Mouse (Mus musculus) heart, postnatal 4 days (tissue): ENCODE data around the gene Tmc6. TPM values are rescaled to one million over a fixed set of nuclear protein-coding genes. Genes with fewer than 3 reads are reported as not detected.
"Not testable (repeated sequence)": the region's sequence is repeated elsewhere in the genome, so short reads cannot be mapped to it uniquely, and the experiment has no call there.

Experiments
- DNase-seq: peaks from one replicate; pipeline ENCODE4 v3.0.0; 2021
- total RNA-seq, 2 experiments: library from RNA; stranded (reverse); gene quantifications; 2 replicates each; pipeline ENCODE4 v1.2.3; 2021

The Tmc6 gene
- total RNA-seq, 2 experiments from 2014 or later: 26.4 to 28.6 TPM

DNA sequence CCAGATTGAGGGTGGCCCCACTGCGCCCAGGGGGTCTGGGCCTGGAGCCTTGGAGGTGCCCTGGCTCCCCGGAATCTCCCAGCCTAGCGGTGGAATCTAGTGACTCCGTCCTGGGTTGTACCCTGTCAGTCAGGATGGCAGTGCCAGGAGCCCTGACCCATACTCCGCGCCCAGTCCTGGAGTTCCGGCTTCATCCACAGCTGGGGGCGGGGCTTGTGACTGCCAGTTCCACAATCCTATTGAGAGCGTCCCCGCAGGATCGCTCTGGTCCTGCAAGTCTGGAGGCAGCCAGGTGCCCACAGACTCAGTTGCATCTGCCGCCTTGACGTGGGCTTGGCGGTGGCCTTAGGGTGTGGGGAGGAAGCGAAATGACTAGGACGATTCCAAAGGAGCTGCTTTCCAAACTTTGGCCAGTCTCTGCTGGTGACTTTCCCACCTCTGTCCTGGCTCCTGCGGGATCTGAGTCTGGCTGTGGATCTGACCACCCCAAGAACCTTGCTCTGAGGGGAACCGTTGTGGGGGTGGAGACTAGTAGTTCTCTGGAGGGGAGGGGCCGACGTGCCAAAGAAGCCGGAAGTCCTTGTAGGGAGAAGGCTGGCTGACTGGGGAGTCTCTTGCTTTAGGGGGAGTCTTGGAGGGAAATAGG, 28.5 kb upstream of the Tmc6 start:
- peak; percentile 90 for DNase-seq

GRCm38 (mm10) chr11:117809407-117810311, 27.7 kb upstream of the Tmc6 start, which contains the start of the genes Gm20708 and Syngr2:
Gene Gm20708, plus strand, starts transcription at chr11:117809668.
Gene Syngr2, plus strand, starts transcription at chr11:117809668.
- DNase-seq: peak; percentile 81

GRCm38 (mm10) chr11:117806781-117807180, 24.8 kb upstream of the Tmc6 start:
- DNase-seq: no peak

GRCm38 (mm10) chr11:117803166-117803688, 21.2 kb upstream of the Tmc6 start:
- DNase-seq: no peak

DNA sequence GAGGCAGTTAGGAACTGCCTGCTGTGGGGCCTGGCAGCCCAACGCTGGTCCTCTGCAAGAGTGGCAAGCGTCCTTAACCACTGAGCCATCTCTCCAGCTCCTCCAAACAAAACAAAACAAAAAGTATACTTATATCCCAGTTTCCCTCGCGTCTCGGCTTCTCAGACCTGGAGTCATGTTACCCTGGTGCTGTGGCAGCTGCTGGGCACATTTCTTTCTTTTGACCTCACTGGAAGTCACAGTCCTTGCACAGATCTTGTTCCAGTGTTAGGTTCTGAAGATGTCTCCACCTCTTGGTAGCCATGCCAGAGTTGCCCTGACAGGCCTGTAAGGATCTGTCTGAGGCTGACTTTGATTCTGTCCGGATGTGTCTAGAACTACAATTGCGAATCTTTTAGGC, 19.7 kb upstream of the Tmc6 start:
- DNase-seq: no peak

- no peak for DNase-seq
Measured at GRCm38 (mm10) chr11:117800038-117800437, 18.0 kb upstream of the Tmc6 start.

GRCm38 (mm10) chr11:117799174-117799573, 17.2 kb upstream of the Tmc6 start:
- no peak for DNase-seq

DNA sequence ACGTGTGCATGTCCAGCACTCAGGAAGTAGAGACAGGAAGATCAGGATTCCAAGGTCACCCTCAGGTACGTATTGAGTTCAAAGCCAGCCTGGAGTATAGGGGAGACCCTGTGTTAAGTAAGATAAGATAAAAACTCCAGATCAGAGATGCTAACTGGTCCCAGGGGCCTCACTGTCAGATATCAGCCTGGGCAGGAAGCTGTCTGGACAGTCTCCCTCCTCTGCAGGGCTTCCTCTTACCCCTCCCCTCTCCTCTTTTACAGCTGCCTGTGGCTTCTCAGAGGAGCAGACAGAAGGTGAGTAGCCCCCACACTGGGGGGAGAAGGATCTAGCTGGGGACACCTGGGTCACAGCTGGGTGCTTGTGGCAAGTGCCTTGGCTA, 16.2 kb upstream of the Tmc6 start:
- DNase-seq: no peak

GRCm38 (mm10) chr11:117797511-117798159, 15.6 kb upstream of the Tmc6 start, which contains the start of gene 6030468B19Rik:
Gene 6030468B19Rik, plus strand, starts transcription at chr11:117797660.
- no peak for DNase-seq

- no peak for DNase-seq
Measured at GRCm38 (mm10) chr11:117796954-117797353, 15.0 kb upstream of the Tmc6 start.

DNA sequence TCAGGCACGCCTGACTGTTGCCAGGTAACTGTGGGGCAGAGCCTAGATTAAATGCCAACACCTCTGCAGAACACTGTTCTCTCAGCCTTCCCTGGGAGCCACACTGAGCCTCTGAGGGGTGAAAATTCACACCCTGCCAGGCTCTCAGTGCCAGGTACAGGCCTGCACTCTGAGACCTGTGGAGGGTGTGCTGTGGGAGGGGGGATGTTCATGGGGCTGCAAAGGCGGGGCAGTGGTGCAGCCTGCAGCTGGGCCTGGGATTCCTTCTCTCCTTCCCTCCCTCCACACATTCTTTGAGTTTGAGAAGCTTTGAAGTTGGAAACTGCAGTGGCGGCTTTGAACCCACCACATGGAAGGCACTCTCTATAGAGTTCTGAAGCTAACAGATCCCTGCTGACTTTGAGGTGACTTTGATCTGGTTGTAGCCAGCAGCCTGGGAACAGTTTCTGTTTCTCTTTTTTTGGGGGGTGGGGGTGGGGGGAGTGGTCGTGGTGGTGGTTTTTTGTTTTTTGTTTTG, 12.1 kb upstream of the Tmc6 start:
- DNase-seq: no peak

GRCm38 (mm10) chr11:117792281-117792888, 10.4 kb upstream of the Tmc6 start:
- peak; percentile 36 for DNase-seq

- DNase-seq: no peak
Measured at GRCm38 (mm10) chr11:117791441-117791761, 9.4 kb upstream of the Tmc6 start.

- DNase-seq: no peak
Measured at GRCm38 (mm10) chr11:117790703-117791440, 8.9 kb upstream of the Tmc6 start.

DNA sequence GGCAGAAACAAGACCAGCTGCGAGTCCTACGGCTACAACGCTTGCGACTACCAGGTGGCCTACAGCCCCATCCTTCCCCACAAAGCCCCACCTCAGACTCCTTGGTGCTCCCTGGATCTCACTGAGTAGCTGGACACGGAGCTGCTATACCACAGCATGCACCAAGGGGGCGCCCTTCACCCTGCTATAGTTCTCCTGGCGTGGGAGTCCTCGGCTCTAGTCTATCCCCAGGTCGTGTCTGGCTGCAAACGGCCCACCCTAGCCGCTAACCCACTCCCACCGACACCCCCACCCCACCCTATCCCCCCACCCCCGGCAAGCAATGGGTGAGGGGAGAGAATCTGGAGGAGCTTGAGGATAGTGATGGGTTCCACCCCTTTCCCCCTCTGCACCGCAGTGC, 8.3 kb upstream of the Tmc6 start:
- peak; percentile 85 for DNase-seq

DNA sequence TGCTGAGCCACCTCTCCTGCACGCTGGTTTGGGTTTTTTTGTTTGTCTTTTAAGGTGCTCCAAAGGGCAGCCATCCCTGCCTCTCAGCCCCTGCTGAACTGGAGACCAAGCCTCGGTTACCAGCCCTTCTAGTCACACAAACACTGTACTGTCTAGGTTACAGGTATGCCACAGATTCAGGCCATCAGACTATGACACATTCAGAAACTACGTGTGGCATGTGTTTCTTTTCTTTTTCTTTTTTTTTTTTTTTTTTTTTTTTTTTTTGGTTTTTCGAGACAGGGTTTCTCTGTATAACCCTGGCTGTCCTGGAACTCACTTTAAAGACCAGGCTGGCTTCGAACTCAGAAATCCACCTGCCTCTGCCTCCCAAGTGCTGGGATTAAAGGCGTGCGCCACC, 6.5 kb upstream of the Tmc6 start:
- not testable (repeated sequence) for DNase-seq

DNA sequence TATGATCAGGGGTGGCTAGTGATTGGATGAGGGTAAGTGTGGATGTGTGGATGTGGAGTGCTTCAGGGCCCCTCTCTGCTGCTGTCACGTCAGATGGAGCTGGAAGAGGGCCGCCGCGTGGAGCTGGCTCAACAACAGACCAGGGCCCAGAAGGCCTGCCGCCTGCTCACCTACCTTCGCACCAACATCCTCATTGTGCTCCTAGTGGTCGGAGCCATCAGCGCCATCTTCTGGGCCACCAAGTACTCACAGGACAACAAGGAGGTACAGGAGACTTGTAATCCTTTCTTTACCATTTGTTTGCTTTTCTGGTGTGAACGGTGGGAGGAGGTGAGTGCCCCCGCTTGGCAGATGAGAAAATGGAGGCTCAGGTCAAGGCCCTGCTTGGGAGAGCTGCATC, 4.3 kb upstream of the Tmc6 start:
- DNase-seq: peak; percentile 69

DNA sequence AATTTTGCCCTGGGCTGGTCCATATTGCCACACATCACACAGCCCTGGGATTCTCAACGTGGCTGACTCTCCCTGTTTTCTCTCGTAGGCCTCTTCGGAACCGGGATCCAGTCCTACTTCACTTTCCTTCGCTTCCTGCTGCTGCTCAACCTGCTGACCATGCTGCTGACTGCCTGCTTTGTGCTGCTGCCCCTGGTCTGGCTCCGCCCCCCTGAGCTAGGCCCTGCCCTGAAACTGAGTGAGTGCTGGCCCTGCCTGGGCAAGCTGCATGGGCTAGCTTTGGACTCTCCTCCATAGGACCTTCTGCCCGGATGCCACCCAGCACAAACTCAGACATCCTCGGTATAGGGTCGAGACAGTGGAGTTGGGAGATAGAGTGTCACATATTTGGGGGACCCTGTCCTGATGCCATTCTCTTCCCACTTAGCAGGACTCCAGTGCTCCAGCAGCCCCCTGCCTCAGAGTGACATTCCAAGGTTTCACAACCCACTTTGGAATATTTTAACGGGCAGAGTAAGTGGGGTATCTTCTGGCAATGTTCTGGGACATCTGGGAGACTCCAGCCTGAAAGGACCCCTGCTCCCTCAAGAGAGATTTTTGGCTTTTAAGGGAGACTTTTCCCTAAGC, 1.8 kb upstream of the Tmc6 start:
- peak; percentile 47 for DNase-seq

- peak; percentile 84 for DNase-seq
Measured at GRCm38 (mm10) chr11:117783089-117783488, 1.1 kb upstream of the Tmc6 start.

- DNase-seq: no peak
Measured at GRCm38 (mm10) chr11:117782705-117783034, 672 bp upstream of the Tmc6 start.

DNA sequence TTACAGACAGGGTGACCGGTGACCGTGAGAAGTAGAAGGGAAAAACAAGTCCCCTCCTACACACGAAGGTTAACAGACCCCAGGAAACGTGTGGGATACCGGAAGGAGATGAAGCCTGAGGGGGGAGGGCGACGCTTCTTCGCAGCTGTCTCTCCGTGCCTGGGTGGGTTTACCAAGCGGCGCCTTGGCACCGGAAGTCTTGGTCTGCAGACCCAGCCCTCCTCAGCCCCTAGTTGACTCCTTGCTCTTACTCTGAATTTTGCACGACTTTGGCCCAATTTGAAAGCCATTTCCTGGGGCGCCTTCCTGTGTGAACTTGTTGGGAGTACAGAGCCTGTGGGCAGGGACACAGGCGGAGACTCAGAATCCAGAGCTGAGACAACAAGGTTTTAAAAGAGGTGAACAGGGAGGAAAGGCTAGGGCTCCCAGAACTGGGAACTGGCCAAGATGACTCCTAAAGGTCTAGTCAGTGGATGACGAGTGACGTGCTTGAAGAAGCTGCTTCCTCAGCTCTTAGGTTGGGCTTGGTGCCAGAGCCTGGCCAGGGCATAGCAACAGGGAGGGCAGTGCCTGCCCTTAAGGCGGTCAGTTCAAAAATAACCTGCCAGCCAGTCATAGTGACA, 688 bp downstream of the Tmc6 start:
- peak; percentile 79 for DNase-seq
